ENCODE assay signal across 8 mouse cellular contexts in genomic region chr10:82984950-82985699, GRCm38 (mm10). TPM values are rescaled to one million over a fixed set of nuclear protein-coding genes. Genes with fewer than 3 reads are reported as not detected.
DNase-seq lines count a peak whose midpoint lies in the region; ATAC-seq and TF ChIP-seq lines count a peak whose summit lies in the region.

Gene Chst11, plus strand, starts transcription at chr10:82985498.

- DNase-seq in MEL (ENCODE audit: low read depth, low spot score), result peak; percentile 72
- peak; percentile 75 to 81 for DNase-seq in cerebellum, adult 2 months
- DNase-seq in forebrain, postnatal 0 days, result peak; percentile 85
- peak; percentile 76 for DNase-seq in heart, postnatal 4 days
- DNase-seq in layer of hippocampus, adult 8-10 months (ENCODE audit: low spot score in 2 of 2), result peak; percentile 71 to 75
- peak; percentile 86 for DNase-seq in lung, embryonic 14.5 days
- DNase-seq in ovary, adult 18-20 months (ENCODE audit: low spot score), result peak; percentile 74
- peak; percentile 70 for DNase-seq in thymus, postnatal 0 days (ENCODE audit: low spot score)

- no peak for TF ChIP-seq RAD21 in MEL (IDR thresholded peaks at IDR 0.05; ENCODE audit: low read depth, low read length)

- peak within 1 kb of the TSS; percentile 93 for H3K4me2 ChIP-seq in forebrain, postnatal 0 days (ENCODE audit: low read depth)
- H3K4me2 ChIP-seq in lung, embryonic 14.5 days, result peak within 1 kb of the TSS; percentile 85

- peak within 1 kb of the TSS; percentile 51 to 66 for H3K4me3 ChIP-seq in MEL (ENCODE audit: control insufficient read depth in 1 of 2, insufficient read depth in 1 of 2, low read depth in 2 of 2, low read length in 2 of 2)
- H3K4me3 ChIP-seq in cerebellum, adult 2 months (replicated peaks; ENCODE audit: insufficient read depth, low read depth, low read length), result peak within 1 kb of the TSS; percentile 67
- peak within 1 kb of the TSS; percentile 60 for H3K4me3 ChIP-seq in forebrain, postnatal 0 days (ENCODE audit: low read depth, low read length)
- peak within 1 kb of the TSS; percentile 72 for H3K4me3 ChIP-seq in lung, embryonic 14.5 days (ENCODE audit: low read depth, low read length)

- H3K79me2 ChIP-seq in MEL (ENCODE audit: control insufficient read depth, insufficient read depth, low read length, poor library complexity), result peaks cover 10% of the 10 kb centered on the region

- peak; percentile 10 to 27; a peak in 2 of 4 replicates for TF ChIP-seq EP300 in MEL (IDR thresholded peaks at IDR 0.05; ENCODE audit: low read depth in 1 of 2, low read length in 2 of 2)

- H3K36me3 ChIP-seq in MEL (ENCODE audit: control insufficient read depth in 1 of 2, insufficient read depth in 2 of 2, low read length in 2 of 2), result peaks cover 0 to 4% of the 10 kb centered on the region in 2 experiments; a peak in 1 of 4 replicates
- no peaks in the 10 kb centered on the region for H3K36me3 ChIP-seq in forebrain, postnatal 0 days (ENCODE audit: insufficient read depth)
- no peaks in the 10 kb centered on the region for H3K36me3 ChIP-seq in lung, embryonic 14.5 days (ENCODE audit: insufficient read depth)

- under 1% methylated on average over 67 of the region's 67 CpGs for WGBS in cerebellum, adult 2 months
- under 1% methylated on average over 66 of the region's 67 CpGs for WGBS in forebrain, postnatal 0 days
- WGBS in lung, embryonic 14.5 days, result under 1% methylated on average over 67 of the region's 67 CpGs

- peak within 1 kb of the TSS; percentile 21 for H3K27ac ChIP-seq in MEL (ENCODE audit: control insufficient read depth, low read depth, low read length)
- H3K27ac ChIP-seq in cerebellum, adult 2 months (ENCODE audit: insufficient read depth, low read length), result peak within 1 kb of the TSS; percentile 64
- H3K27ac ChIP-seq in forebrain, postnatal 0 days (ENCODE audit: low read depth, low read length), result peak within 1 kb of the TSS; percentile 62
- H3K27ac ChIP-seq in lung, embryonic 14.5 days (ENCODE audit: low read depth), result peak within 1 kb of the TSS; percentile 82

- H3K9me3 ChIP-seq in MEL (replicated peaks; ENCODE audit: insufficient read depth, low read length), result no peaks in the 10 kb centered on the region
- H3K9me3 ChIP-seq in forebrain, postnatal 0 days (ENCODE audit: low read length), result no peaks in the 10 kb centered on the region
- H3K9me3 ChIP-seq in lung, embryonic 14.5 days (ENCODE audit: low read depth, low read length), result no peaks in the 10 kb centered on the region

- TF ChIP-seq CTCF in MEL (IDR thresholded peaks at IDR 0.05 in 2 of 3, conservative IDR thresholded peaks at IDR 0.05 in 1 of 3; ENCODE audit: control insufficient read depth in 1 of 3, insufficient read depth in 1 of 3, low read depth in 2 of 3, low read length in 3 of 3, poor library complexity in 1 of 3, severe bottlenecking in 1 of 3), result no peak
- no peak for TF ChIP-seq CTCF in cerebellum, adult 2 months (IDR thresholded peaks at IDR 0.05; ENCODE audit: borderline replicate concordance, insufficient read depth, low read depth, low read length)
- TF ChIP-seq CTCF in forebrain, postnatal 0 days (IDR thresholded peaks at IDR 0.05; ENCODE audit: low read depth), result no peak
- no peak for TF ChIP-seq CTCF in lung, embryonic 14.5 days (IDR thresholded peaks at IDR 0.05; ENCODE audit: low read depth)

- peaks cover 0 to 2% of the 10 kb centered on the region in 2 experiments; a peak in 1 of 4 replicates for H3K27me3 ChIP-seq in MEL (ENCODE audit: control insufficient read depth in 1 of 2, insufficient read depth in 2 of 2, low read length in 2 of 2)
- no peaks in the 10 kb centered on the region for H3K27me3 ChIP-seq in cerebellum, adult 2 months (ENCODE audit: control insufficient read depth, insufficient read depth, low read length)
- H3K27me3 ChIP-seq in forebrain, postnatal 0 days (ENCODE audit: insufficient read depth, low read length), result no peaks in the 10 kb centered on the region
- peaks cover 8% of the 10 kb centered on the region; the same call in 1 of the 2 replicates for H3K27me3 ChIP-seq in lung, embryonic 14.5 days (ENCODE audit: insufficient read depth, low read length)

- peaks cover 2 to 6% of the 10 kb centered on the region in 2 experiments; a peak in 1 of 4 replicates for H3K4me1 ChIP-seq in MEL (ENCODE audit: control insufficient read depth in 1 of 2, insufficient read depth in 2 of 2, low read length in 2 of 2)
- peaks cover 12% of the 10 kb centered on the region; the same call in 1 of the 2 replicates for H3K4me1 ChIP-seq in cerebellum, adult 2 months (ENCODE audit: control insufficient read depth, insufficient read depth, low read length)
- H3K4me1 ChIP-seq in forebrain, postnatal 0 days (ENCODE audit: insufficient read depth), result no peaks in the 10 kb centered on the region
- peaks cover 5% of the 10 kb centered on the region for H3K4me1 ChIP-seq in lung, embryonic 14.5 days (ENCODE audit: insufficient read depth)

- peak in 1 of 2 experiments; percentile 34; a peak in 1 of 4 replicates for TF ChIP-seq POLR2A in MEL (IDR thresholded peaks at IDR 0.05; ENCODE audit: control insufficient read depth in 1 of 2, insufficient read depth in 1 of 2, low read depth in 1 of 2, low read length in 2 of 2, poor library complexity in 1 of 2)
- TF ChIP-seq POLR2A in cerebellum, adult 2 months (IDR thresholded peaks at IDR 0.05; ENCODE audit: borderline replicate concordance, insufficient read depth, low read length), result no peak

- ATAC-seq in forebrain, postnatal 0 days, result peak; percentile 89
- peak; percentile 93 for ATAC-seq in lung, embryonic 14.5 days (ENCODE audit: insufficient read depth)

- H3K9ac ChIP-seq in MEL (ENCODE audit: control insufficient read depth, low read depth, low read length, poor library complexity, severe bottlenecking), result peak within 1 kb of the TSS; percentile 70
- peak within 1 kb of the TSS; percentile 66 for H3K9ac ChIP-seq in forebrain, postnatal 0 days
- H3K9ac ChIP-seq in lung, embryonic 14.5 days, result peak within 1 kb of the TSS; percentile 71

TF ChIP-seq in MEL, 35 proteins besides CTCF, POLR2A, EP300 and RAD21:
- TF ChIP-seq CHD1 (IDR thresholded peaks at IDR 0.05; ENCODE audit: low read depth, low read length) (no peak), ETS1 (IDR thresholded peaks at IDR 0.05; ENCODE audit: low read depth, low read length) (peak; percentile 31; the same call in 1 of the 2 replicates), MAX (IDR thresholded peaks at IDR 0.05; ENCODE audit: low read length) (0 out of 2 replicates have a peak, but pooled peaks have one; percentile 16), TBP (IDR thresholded peaks at IDR 0.05; ENCODE audit: low read depth, low read length) (no peak), POLR2AphosphoS2 (IDR thresholded peaks at IDR 0.05; ENCODE audit: low read length) (no peak), BHLHE40 (IDR thresholded peaks at IDR 0.05; ENCODE audit: borderline replicate concordance, low read depth, low read length) (no peak), ZC3H11A (IDR thresholded peaks at IDR 0.05; ENCODE audit: low read depth, low read length) (no peak), TAL1 (IDR thresholded peaks at IDR 0.05; ENCODE audit: low read length) (no peak), TCF12 (IDR thresholded peaks at IDR 0.05; ENCODE audit: low read depth, low read length) (no peak), CHD2 (IDR thresholded peaks at IDR 0.05; ENCODE audit: low read length) (no peak), NRF1 (IDR thresholded peaks at IDR 0.05; ENCODE audit: insufficient read depth, low read depth, low read length, poor library complexity, severe bottlenecking) (peak; percentile 23; the same call in 1 of the 2 replicates), E2F4 (IDR thresholded peaks at IDR 0.05; ENCODE audit: borderline replicate concordance, low read depth, low read length) (0 out of 2 replicates have a peak, but pooled peaks have one; percentile 19), UBTF (IDR thresholded peaks at IDR 0.05; ENCODE audit: borderline replicate concordance, insufficient read depth, low read depth, low read length) (no peak), SMC3 (IDR thresholded peaks at IDR 0.05; ENCODE audit: low read depth, low read length) (0 out of 2 replicates have a peak, but pooled peaks have one; percentile 1), NELFE (IDR thresholded peaks at IDR 0.05; ENCODE audit: low read depth, low read length) (0 out of 2 replicates have a peak, but pooled peaks have one; percentile 25), SIN3A (IDR thresholded peaks at IDR 0.05; ENCODE audit: low read length) (peak; percentile 76), ZNF384 (IDR thresholded peaks at IDR 0.05; ENCODE audit: low read depth, low read length) (no peak), MAZ (IDR thresholded peaks at IDR 0.05; ENCODE audit: low read depth, low read length) (peak; percentile 55; the same call in 1 of the 2 replicates), ZKSCAN1 (IDR thresholded peaks at IDR 0.05; ENCODE audit: low read depth, low read length) (no peak), MXI1 (IDR thresholded peaks at IDR 0.05; ENCODE audit: low read depth, low read length) (peak; percentile 72), RCOR1 (IDR thresholded peaks at IDR 0.05; ENCODE audit: low read depth, low read length) (0 out of 2 replicates have a peak, but pooled peaks have one; percentile 9), ELF1 (IDR thresholded peaks at IDR 0.05; ENCODE audit: low read depth, low read length) (0 out of 2 replicates have a peak, but pooled peaks have one; percentile 24)

RNA-seq across cellular contexts. Expression of gene Chst11, which starts in this region (rescaled TPM):
- total RNA-seq in MEL (2012; rRNA removed), result 3.1 and 4.5 TPM in 2 replicates
- polyA plus RNA-seq in MEL (2012; ENCODE audit: insufficient read depth in 1 of 2, insufficient read length in 2 of 2, low read depth in 1 of 2, low replicate concordance in 2 of 2, missing spikeins in 1 of 2), result 10 to 100 TPM in 1 of 2 experiments, not detected in 1; 10.6 TPM
- 21.1 and 22.6 TPM in 2 replicates for polyA plus RNA-seq in cerebellum, adult 2 months (2012; rRNA removed)
- total RNA-seq in forebrain, postnatal 0 days (2014; rRNA removed), result 15.7 and 20.8 TPM in 2 replicates
- polyA plus RNA-seq in forebrain, postnatal 0 days (2015; fragmentation: Nextera tagmentation; extraction: Ambion mirVana), result 2.2 and 2.9 TPM in 2 replicates
- total RNA-seq in heart, postnatal 4 days (2021), result 1 to 10 TPM; 3.6 to 5.2 TPM
- total RNA-seq in layer of hippocampus, adult 8-10 months (2022), result 10 to 100 TPM; 50.0 to 55.8 (median 50.9) TPM
- polyA plus RNA-seq in lung, embryonic 14.5 days (2014; fragmentation: Nextera tagmentation; extraction: Ambion mirVana), result 2.3 and 2.6 TPM in 2 replicates
- polyA plus RNA-seq in thymus, postnatal 0 days (2015; fragmentation: Nextera tagmentation; extraction: Ambion mirVana), result 2.1 TPM in 2 replicates

Comparison
In these comparisons a context has a peak if more than half of its experiments do, and no peak if none do; other contexts are left out.
1. Peak in every context shown above with its lines: DNase-seq, ATAC-seq, H3K4me3 ChIP-seq and H3K27ac ChIP-seq.
2. H3K27ac ChIP-seq: peak in every context shown above with its lines; median percentile 82 in lung, embryonic 14.5 days; 64 in cerebellum, adult 2 months; 62 in forebrain, postnatal 0 days; 21 in MEL.